Mouse (Mus musculus) cerebellum, adult 2 months (tissue): ENCODE measurements around the gene Tmem100.

Experiments
- CTCF ChIP-seq: fragments of 200-500 bp; IDR thresholded peaks from 2 replicates; pipeline ENCODE4 v1.5.1; 2011; ENCODE audit warnings: low read depth, mild to moderate bottlenecking, control low read depth, low read length, moderate library complexity, borderline replicate concordance; ENCODE audit not compliant: insufficient read depth
- POLR2A ChIP-seq: fragments of 200-500 bp; IDR thresholded peaks from 2 replicates; pipeline ENCODE4 v1.6.1; 2011; ENCODE audit warnings: low read length, control low read depth, borderline replicate concordance; ENCODE audit not compliant: insufficient read depth

DNA sequence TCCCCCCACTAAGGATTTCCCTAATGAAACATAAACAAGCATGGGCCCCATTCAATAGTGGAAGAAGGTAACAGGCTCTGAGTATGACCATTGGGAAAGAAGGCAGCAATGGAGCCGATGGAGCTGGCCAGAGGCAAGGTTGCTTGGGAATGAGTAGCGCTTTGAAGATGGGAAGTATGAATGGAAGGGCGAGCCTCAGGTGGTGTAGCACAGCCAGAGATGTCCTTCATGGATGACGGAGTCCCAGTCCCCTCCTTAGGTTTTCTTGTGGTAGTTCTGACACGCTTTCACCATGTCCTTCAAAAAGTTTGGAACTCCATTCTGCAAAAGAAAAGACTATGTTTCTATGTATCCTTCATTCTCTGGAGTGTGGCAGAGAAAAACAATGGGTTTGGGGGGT is 45.7 kb upstream of the Tmem100 start:
- TF ChIP-seq POLR2A (no peak), CTCF (no peak)
